Mouse (Mus musculus) cerebellum, adult 2 months (tissue): ENCODE data around the gene Shtn1.

Experiments used
- CTCF ChIP-seq: fragments of 200-500 bp; IDR thresholded peaks from 2 replicates; pipeline ENCODE4 v1.5.1; 2011; ENCODE audit warnings: low read depth, mild to moderate bottlenecking, control low read depth, low read length, moderate library complexity, borderline replicate concordance; ENCODE audit not compliant: insufficient read depth
- POLR2A ChIP-seq: fragments of 200-500 bp; IDR thresholded peaks from 2 replicates; pipeline ENCODE4 v1.6.1; 2011; ENCODE audit warnings: low read length, control low read depth, borderline replicate concordance; ENCODE audit not compliant: insufficient read depth

GRCm38 (mm10) chr19:59048852-59049251, 27.0 kb downstream of the Shtn1 start:
- TF ChIP-seq CTCF (no peak), POLR2A (no peak)
